Comparison of ENCODE assay signal across 8 mouse cellular contexts in the genomic region with DNA sequence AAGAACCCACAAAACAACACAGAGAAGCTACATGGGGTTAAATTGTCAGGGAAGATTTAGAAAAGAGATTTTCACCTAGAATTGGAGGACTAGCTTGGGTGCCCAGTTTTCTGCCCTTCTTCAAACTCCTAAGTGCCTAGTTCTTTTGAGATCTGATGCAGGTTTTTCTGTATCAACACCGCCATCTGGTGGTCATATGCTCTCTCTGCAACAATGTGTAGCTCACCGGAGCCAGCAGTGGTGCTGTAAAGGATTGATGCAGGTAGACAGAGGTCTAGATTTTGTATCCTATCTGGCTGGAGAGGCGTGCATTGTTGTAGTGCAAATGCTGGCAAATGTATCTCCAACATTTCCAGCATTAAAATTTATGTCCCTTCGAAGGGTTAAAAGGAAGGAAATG. TPM values are rescaled to one million over a fixed set of nuclear protein-coding genes. Genes with fewer than 3 reads are reported as not detected.
DNase-seq lines count a peak whose midpoint lies in the region; ATAC-seq lines count a peak whose summit lies in the region.

No protein-coding gene starts in this region.

- no peaks in the 10 kb centered on the region for H3K9me3 ChIP-seq in neural tube, embryonic 11.5 days (ENCODE audit: control insufficient read depth, low read length)

- no peaks in the 10 kb centered on the region for H3K27me3 ChIP-seq in neural tube, embryonic 11.5 days (ENCODE audit: control insufficient read depth, insufficient read depth, low read length)

- peak; percentile 48 for ATAC-seq in inflammation-experienced regulatory T-cells, adult 6 months
- ATAC-seq in neural tube, embryonic 11.5 days (ENCODE audit: insufficient read depth, low FRiP score, low TSS enrichment): no peak

- no peaks in the 10 kb centered on the region for H3K4me1 ChIP-seq in neural tube, embryonic 11.5 days (ENCODE audit: control insufficient read depth, insufficient read depth, low read length)

- intact Hi-C loops in left cerebral cortex, postnatal 4 days (cut with DNase I): loop anchor here (2.0 kb wide), 2 partner anchors 129 to 541 kb away; no protein-coding TSS in a partner anchor

- no peak overlapping the region for H3K27ac ChIP-seq in neural tube, embryonic 11.5 days (ENCODE audit: low read depth, low read length)

- H3K36me3 ChIP-seq in neural tube, embryonic 11.5 days (ENCODE audit: control insufficient read depth, insufficient read depth, low read length): no peaks in the 10 kb centered on the region

- H3K9ac ChIP-seq in neural tube, embryonic 11.5 days (ENCODE audit: low read length): no peak overlapping the region

- H3K4me2 ChIP-seq in neural tube, embryonic 11.5 days (ENCODE audit: low read depth): no peak overlapping the region

- 10% methylated on average over 4 of the region's 4 CpGs for WGBS in neural tube, embryonic 11.5 days

- no peak overlapping the region for H3K4me3 ChIP-seq in neural tube, embryonic 11.5 days (ENCODE audit: low read depth, low read length)

- peak; percentile 44 for DNase-seq in CD4-positive helper T cell, adult 2 months (ENCODE audit: low read depth, low spot score)
- peak; percentile 34 for DNase-seq in WW6 (ENCODE audit: low read depth, low spot score)
- peak; percentile 75 to 81 for DNase-seq in cerebellum, postnatal 25 days
- DNase-seq in frontal cortex, postnatal 25 days (ENCODE audit: low spot score in 2 of 2): peak; percentile 48 to 63
- DNase-seq in left cerebral cortex, postnatal 4 days: peak; percentile 66
- DNase-seq in neural tube, embryonic 11.5 days (ENCODE audit: low spot score): peak; percentile 75
- peak; percentile 29 for DNase-seq in testis, postnatal 14 days (ENCODE audit: low spot score)

RNA-seq across cellular contexts. Expression of a gene that starts 39.4 kb away (rescaled TPM):
- under 1 TPM in 2 of 3 experiments, not detected in 1; 0.11 to 0.36 TPM for polyA plus RNA-seq in inflammation-experienced regulatory T-cells, adult 6 months (2017; shearing (Covaris generic))
- total RNA-seq in left cerebral cortex, postnatal 4 days (2021): 1 to 10 TPM; 7.6 to 8.4 TPM
- 2.5 and 2.9 TPM in 2 replicates for polyA plus RNA-seq in neural tube, embryonic 11.5 days (2014; fragmentation: Nextera tagmentation; extraction: Ambion mirVana)
